Mouse (Mus musculus): ENCODE data around the gene Ttc41.
A peak's percentile ranks its signal among the peaks of the same experiment; 100 is the strongest.

Ttc41 gene

DNA sequence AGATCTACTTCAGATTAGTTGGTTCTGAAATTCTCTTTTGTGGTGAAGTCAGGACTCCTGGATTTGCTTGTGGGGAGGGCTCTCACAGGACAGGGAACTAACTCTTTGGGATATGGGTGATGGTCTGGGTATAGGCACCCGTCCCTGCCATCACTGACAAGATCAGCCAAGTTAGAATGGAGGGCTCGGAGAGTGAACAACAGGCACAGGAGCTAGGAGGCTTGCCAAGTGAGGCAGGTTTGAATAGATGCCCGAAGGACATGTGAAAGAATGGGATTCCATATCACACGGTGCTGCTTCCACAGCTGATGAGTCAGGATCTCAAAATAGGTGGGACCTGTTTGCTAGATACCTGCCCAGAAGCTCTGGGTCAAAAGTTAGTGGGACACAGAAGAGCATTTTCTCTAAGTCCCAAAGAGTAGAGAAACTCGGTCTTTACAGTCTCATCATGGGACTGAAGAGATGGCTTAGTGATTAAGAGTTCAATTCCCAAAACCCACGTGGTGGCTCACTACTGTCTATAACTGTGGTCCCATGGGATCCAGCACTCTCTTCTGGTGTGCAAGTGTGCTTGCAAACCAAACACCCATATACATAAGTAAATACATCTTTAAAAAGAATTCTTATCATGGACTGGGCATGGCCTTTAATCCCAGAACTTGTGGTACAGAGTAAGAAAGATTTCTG lies 50.3 kb downstream of the Ttc41 start:
- no peak for DNase-seq (ENCODE audit: low read depth, low spot score)

DNA sequence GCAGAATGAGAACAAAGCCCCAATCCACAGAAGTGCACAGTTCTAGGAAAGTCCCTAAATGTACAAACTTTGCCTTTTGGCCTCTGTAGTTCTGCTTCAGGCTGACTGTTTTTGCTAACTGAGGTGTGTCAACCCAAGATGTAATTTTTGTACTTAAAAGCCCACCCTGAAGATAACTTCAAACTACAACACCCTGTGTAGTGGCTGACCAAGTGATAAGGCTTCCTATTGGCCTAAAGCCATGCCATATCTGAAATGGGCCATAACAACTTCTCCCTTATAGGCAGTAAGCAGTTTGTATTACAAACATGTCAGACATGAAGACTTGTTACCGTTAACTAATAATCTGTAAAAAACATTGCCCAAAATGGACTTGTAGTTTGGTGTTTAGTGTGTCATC lies 52.1 kb downstream of the Ttc41 start:
- no peak for DNase-seq (ENCODE audit: low read depth, low spot score)

DNA sequence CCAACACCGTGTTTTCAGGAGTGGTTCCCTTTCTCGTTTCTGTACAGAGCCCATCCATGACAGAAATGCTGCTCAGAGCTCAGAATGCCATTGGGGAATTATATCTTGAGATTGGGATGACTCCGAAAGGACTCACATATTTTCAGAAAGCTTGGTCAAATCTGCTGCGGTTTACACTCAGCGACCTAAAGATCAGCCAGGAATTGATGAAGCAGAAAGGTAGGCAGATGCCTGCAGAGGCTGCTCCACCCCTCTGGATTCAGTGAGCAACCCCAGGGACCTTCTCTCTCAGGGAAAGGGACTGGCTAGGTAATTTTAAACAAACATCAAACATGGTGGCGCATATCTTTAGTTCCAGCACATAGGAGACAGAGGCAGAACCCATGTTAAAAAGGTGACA lies 52.6 kb downstream of the Ttc41 start:
- no peak for DNase-seq (ENCODE audit: low read depth, low spot score)

DNA sequence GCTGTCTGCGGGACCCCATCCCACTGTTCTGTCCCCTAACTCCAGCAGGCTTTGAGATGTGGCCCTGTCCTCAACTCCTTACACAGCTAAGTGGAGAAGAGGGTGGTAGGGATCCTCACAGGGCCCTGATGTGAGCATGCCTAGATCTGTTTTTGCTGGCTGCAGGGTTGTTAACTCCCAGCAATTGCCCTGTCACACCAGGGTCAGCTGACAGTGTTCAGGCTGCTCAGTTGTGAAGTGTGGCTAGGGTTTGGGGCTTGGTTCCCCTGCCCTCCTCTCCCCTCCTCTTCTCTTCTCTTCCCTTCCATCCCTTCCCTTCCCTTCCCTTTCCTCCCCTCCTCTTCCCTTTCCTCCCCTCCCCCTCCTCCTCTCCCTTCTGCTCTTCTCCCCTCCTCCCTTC lies 55.6 kb downstream of the Ttc41 start:
- DNase-seq (ENCODE audit: low read depth, low spot score), result no peak

DNA sequence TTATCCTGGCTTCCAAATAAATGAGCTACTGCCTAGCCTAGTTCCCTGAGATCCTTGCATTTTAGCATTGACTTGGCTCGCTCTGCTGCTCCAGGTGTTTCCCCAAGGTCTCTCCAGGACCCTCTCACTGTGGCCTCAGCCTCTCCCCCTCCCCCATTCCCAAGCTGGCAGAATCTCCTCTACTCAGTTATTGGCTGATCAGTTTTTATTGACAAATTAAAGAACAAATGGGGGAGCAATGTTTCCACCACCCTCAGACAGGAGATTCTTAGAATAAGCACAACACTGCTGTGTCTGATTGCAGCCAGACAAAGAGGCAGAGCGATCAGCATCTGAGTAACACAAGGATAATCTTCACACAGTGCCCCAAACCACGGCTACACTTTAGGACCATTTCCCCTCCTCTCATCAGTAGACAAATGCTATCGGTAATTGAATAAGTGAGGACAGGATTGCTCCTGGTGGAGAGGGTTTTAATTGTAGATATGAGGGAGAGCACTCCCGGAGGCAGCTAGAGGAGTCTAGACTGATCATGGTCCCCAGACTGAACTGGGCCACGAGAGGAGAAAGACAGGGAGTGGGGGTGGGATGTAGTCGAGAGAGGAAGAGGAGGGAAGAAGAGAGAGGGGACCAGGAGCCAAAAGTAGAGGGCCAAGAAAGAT lies 56.2 kb downstream of the Ttc41 start:
- DNase-seq (ENCODE audit: low read depth, low spot score), result no peak

DNA sequence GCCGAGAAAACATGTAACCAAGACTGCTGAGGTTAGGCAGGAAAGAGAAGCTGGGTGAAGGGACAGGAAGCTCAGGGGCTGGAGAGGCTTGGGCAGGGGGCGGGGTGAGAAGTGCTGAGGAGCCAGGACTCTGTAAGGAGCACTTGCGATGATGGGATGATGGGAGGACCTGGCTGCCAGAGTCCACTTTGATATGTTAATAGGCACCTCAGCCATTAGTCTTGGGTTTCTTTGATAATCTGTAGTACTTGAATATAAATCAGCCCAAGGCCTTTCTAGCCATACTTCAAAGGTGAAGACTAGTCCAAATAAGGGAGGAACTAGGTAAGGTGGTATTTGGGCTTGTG lies 56.7 kb downstream of the Ttc41 start:
- DNase-seq (ENCODE audit: low read depth, low spot score), result no peak

DNA sequence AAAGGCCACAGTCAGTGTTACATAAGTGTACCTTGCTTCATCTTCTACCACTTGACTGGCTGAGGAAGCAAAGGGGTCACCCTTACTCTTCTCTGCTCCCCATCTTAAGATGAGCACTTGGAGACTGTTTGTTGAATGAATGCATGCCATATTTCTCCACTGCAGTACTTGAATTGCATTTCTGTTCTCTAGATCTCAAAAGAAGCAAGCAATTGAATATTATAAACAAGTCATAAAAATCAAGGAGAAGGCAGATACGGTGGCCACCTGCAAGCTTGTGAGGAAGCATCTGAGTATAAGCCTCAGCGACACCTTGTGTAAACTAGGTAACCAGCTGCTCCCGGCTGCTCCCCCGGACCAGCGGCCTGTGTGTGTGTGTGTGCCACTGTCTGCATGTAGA lies 58.1 kb downstream of the Ttc41 start, which contains the start of gene Gm49358:
TSS of gene Gm49358 (plus strand) at position 301 of the 400 bp plus-strand sequence.
- no peak for DNase-seq (ENCODE audit: low read depth, low spot score)

DNA sequence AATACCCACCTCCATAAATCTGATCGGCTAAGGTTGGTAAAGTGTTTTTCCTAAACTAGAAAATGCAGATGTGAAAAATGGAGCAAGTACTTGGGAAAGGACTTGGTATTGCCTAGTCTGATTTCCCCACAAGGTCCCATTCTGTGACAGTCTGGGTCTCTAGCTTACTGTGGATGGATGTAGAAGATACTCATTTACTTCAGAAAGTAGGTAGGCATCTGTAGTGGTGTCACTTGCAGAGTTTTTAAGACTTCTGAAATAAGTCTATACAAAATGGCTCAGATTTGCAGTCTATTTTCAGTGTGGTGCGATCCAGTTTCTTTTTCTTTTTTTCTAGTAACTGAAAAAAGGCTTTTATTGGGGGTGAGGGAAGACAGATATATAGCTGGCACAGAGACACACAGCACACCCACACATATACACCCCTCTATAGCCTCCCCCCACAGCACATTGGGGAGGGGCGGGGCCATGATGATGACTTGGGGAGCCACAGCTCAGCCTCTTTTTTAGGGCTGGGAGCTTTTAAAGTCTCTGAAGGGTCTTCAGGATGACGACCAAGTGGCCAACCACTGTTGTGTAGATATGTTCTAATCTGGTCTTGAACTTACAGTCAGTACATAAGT lies 59.8 kb downstream of the Ttc41 start:
- DNase-seq (ENCODE audit: low read depth, low spot score), result no peak

DNA sequence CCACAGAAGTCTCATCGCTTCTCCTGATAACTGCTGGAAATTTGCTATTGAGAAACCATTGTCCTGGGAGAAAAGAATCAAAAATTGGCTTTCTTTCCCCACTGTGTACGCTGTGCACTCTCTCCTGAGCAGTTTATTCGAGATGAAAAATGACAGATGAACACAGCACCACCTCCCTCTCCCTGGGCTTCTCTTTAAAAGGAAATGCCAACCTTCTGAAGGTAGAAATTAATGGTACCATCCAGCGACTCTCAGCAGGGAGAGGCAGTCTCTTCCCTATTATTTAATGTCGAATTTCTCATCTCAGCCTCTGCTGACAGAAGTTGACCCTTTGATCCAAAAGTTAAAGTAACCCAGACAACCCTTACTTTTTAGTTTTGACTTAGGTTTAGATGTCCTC lies 63.6 kb downstream of the Ttc41 start:
- DNase-seq (ENCODE audit: low read depth, low spot score), result no peak

DNA sequence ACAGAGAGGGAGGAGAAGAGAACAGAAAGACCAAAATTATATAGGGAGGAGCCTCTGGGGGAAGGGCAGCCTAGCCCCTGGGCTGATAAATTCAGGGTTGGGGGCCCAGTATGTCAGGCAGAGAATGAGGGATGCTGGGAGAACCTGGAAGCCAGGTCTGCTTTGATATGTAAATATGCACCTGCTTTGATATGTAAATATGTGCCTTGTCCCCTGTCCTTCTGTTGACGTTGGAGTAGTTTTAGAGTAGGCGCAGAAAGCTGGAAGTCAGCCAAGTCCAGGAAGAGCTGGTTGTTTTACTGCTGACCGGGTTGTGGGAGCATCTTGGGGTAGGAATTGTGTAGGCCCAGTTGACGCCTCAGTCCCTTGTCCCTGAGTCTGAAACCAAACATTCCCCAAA lies 64.2 kb downstream of the Ttc41 start:
- no peak for DNase-seq (ENCODE audit: low read depth, low spot score)

DNA sequence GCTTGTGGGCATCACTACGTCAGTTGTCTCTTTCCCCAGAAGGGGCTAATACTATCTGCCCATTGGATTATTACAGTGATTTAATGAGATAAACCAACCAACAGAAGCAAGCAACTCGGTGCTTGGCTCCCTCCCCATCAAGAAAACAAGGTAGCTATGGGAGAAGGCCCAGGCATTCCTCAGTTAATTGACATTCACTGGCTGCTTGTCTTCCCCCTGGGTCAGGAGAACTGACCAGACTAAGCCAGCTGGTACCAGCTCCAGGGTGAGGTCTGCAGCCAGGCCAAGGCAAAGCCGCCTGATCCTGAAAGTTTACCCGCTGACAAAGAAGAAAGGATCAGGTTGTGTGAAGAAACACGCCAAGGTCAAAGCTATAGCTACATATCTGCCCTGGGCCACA lies 66.1 kb downstream of the Ttc41 start:
- DNase-seq (ENCODE audit: low read depth, low spot score), result no peak

DNA sequence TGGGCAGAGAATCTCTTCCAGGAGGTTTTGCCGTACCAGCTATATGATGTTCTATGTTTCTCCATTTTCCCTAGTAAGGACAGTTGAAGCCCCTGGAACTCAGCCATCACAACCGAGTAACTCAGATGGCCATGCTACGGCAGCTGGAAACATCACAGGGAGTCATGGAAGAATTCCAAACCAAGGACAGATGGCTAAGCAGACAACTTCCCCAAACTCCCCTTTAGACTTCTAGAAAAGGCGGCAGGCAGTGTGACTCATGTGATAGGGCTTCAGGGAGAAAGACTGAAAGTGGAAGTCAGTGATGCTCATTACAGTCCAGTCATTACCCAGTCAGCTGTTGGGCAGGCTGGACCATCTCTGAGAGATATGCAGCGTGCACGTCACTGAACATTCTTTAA lies 66.6 kb downstream of the Ttc41 start:
- DNase-seq (ENCODE audit: low read depth, low spot score), result no peak

DNA sequence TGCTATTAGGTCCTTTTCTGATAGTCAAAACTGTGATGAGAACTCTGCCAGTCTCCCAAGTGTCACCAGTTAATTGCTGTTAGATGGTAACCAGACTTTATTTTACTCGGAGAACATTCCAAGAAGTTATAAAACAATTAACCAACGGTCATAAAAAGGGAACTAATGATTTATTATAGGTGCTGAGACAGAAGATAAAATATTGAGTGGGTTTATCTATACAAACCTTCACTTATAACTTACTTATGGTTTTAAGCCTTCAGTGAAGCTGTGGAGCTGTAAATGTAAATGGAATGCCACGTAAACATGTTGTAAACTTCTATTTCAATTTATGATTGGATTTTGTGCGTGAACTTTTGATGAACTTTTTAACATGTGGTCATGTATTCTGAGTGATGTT lies 67.7 kb downstream of the Ttc41 start:
- DNase-seq (ENCODE audit: low read depth, low spot score), result no peak

DNA sequence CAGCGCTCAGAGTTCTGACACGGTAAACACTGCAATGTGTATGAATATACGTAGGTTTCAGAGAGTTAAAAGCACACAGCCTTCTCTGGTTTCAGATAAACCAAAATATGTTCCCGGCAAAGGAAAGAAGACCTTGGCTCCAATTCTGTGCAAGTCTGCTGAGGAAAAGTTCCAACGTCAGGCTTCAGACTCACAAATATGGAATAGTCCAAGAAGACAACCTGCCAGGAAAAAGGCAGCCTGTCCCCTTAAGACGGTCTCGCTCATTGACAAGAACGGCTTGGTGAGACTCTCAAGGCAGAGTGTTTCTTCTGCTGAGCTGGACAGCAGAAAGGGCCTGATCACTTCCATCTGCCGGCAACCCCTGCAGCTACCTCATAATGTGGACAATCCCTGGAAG lies 70.7 kb downstream of the Ttc41 start:
- no peak for DNase-seq (ENCODE audit: low read depth, low spot score)

DNA sequence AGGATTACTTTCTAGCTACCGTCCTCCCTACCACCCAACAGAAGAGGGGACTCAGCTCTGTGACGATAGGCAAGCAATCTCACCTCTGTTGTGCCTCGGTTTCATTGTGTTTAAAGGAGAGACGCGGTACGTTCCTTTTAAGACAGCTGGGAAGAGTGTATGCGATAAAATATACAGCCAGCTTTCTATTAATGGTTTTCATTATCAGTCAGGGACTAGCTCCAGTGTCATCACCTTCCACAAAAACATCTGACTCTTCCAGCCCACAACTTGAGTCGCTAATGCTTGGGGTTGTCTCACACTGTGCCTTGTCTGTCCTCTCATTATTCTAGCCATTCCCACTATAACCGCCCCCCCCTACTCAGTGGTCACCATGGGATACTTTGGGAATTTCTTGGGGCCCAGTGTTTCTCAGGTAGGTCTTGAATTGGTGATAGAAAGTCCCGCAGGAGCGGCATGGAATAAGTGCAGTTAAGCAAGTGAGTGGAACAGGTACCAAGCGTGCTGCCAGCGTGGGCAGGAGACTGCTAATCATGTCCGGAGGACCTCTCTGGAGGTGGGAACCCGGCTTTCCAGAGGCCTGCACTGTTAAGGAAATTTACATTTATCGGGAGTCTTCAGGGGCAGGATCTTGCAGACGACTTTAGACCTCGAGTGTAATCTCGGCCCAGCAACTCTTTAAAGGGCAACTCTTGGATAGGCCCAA lies 72.2 kb downstream of the Ttc41 start:
- no peak for DNase-seq (ENCODE audit: low read depth, low spot score)

DNA sequence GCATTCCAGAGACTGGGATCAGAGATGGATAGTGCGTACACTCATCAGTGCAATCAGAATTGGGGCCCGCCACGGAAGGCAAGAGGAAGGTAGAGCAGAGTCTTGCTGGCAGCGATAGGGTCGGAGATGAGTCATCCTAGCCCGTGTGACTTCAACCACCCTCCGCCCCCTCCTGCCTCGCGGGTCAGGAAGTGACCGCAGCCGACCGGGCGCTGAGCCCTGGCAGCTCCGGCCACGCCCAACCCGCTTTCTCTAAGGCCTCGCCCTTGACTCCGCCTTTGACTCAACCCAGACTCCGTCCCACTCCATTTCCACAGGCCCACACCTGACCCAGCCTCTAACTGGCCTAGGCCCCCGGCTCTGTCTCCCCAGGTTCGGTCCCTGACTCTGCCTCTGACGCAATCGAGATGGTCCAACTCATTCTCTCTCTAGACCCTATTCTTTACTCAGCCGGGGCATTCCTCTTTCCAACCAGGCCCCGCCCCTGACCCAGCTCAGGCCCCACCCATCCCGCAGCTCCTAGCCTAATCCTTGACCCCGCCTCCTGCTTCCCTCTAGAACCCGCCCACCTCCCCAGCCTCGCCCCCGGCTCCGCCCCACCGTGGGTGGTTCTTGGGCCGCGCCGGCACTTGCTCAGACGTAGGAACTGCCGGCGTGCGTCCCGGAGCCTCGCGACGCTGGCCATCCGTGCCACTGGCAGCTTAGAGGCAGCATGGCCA lies 72.9 kb downstream of the Ttc41 start, which contains the start of gene Nt5dc3:
TSS of gene Nt5dc3 (plus strand) at position 608 of the 719 bp plus-strand sequence.
- DNase-seq (ENCODE audit: low read depth, low spot score), result peak; percentile 94

DNA sequence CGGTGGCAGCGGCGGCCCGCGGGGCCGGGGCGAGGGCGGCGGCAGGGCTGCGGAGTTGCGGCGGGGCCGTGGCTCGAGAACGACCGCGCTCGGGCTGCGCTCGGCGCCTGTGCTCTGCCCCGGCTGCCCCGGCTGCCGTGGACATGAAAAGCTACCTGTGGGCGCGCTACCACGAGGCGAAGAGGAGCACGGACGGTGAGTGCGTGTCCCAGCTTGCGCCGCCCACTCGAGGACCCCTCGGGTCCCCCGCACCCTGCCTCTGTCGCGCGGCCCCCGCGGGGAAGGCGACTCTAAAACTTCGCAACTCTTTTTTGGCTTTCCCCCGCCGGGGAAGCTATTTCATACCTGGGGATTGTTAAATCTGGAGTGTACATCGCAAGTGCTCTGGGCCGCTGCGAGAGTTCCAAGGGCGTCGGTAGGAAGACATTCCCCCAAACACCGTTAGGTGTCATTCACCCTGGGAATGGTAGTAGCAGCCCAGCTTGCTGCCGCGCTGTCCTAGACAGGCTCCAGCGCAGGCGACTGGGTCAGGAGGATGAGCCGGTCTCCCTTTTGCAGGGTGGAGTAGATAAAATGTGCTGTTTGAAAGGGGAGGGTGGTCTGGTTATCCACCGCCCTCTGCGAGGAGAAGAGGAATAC lies 73.6 kb downstream of the Ttc41 start:
- DNase-seq (ENCODE audit: low read depth, low spot score), result no peak

DNA sequence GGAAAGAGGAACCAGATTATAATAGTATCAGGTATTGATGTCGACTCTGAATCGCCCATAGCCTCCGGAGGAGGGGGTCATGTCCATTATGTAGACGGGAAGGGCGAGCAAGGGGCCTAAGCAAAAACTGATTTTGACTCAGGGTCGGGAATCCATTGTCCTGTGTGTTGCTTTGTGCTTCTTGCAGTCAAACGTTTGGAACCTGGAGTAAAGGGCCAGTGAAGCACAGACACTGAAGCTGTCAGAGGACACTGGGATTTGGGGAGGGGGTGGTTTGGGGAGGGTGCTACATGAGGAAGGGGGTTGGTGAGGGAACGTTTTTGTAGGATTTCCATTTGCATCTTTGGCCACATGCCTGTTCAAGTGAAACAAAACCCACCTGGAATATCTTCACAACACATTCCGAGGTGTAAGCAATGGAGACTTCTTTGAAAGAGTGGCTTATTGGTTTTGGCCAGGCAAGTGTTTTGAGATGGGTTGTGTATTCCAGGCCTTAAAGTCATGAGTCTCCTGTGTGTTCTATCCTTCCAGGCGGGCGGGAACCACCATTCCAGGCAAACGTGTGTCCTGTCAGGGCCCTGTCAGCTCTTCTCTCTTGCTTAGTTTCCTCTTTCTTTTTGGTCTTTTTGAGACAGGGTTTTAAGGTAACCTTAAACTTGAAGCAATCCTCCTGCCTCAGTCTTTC lies 74.3 kb downstream of the Ttc41 start:
- no peak for DNase-seq (ENCODE audit: low read depth, low spot score)

DNA sequence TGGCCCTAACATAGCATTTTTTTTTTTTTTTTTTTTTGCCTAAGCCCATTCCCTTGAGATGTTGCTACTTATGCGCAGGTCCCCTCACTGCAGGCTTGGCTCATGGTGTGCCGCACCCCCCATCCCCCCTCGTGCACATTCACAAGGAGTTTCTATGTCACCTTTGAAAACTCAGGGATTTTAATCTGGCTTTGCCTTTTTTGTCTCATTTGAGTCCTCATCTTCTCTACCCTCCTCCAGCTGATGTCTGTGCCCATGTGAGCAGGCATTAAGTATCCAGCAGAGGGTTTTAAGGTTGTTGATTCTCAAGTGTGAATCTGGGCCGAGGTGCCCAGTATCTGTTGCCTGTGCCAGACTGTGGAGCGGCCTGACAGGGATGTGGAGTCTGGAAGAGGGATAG lies 76.0 kb downstream of the Ttc41 start:
- no peak for DNase-seq (ENCODE audit: low read depth, low spot score)

DNA sequence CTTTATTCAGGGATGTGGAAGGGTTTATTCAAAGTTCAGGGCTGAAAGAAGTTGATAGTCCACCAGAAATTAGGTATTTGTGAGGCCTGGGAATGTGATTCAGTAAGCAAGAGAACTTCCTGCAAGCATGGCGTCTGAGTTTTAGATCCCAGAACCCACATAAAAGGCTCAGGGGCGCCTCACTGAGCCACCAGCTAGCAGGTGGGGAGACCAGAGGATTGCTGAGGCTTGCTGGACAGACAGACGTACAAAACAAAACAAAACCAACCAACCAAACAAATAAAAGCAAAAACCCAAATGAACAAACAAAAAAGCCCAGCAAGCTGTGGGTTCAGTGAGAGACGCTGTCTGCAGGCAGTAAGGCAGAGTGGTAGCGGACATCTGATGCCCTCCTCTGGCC lies 77.0 kb downstream of the Ttc41 start:
- no peak for DNase-seq (ENCODE audit: low read depth, low spot score)

DNA sequence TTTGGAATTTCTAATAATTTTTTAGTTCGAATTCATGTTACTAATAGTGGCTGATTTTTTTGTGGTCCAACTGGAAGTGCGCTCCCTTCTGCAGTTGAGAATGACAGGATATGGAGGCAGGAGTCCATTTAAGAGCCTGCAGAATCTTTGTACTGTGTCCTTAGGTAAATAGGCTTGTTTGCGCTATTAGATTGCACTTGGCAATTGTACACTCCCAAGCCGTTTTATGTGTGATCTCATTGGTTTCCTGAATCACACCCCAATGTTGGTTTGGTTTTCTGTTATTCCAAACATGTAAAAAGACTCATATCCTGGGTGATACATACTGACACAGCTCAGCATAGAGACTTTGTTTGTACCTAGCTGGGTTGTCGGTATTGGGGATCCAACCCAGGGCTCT lies 78.0 kb downstream of the Ttc41 start:
- DNase-seq (ENCODE audit: low read depth, low spot score), result no peak
